Mouse (Mus musculus) forebrain, embryonic 11.5 days (tissue): ENCODE results near the gene Mcm3ap. TPM values are rescaled to one million over a fixed set of nuclear protein-coding genes. Genes with fewer than 3 reads are reported as not detected.

Source experiments
- ATAC-seq: fragments of 200-750 bp; cut with Nextera tagmentation; replicated peaks from 2 replicates; pipeline ENCODE4 v1.8.0; 2017; ENCODE audit warnings: moderate TSS enrichment; ENCODE audit not compliant: low FRiP score
- DNase-seq: peaks from one replicate; pipeline ENCODE4 v3.0.0-alpha.2; 2017; ENCODE audit warnings: low spot score
- H3K27ac ChIP-seq: fragments of 300-500 bp; sonication (generic); 2 replicates; pipeline ENCODE4 v1.5.1; 2014; ENCODE audit warnings: low read depth, low read length
- H3K27me3 ChIP-seq: fragments of 300-500 bp; sonication (generic); 2 replicates; pipeline ENCODE4 v1.6.1; 2014; ENCODE audit warnings: mild to moderate bottlenecking, low read length, mixed read lengths; ENCODE audit not compliant: control insufficient read depth, insufficient read depth
- H3K36me3 ChIP-seq: fragments of 300-500 bp; sonication (generic); 2 replicates; pipeline ENCODE4 v1.6.1; 2014; ENCODE audit warnings: mild to moderate bottlenecking, low read length, moderate library complexity, mixed read lengths; ENCODE audit not compliant: control insufficient read depth, insufficient read depth
- H3K4me1 ChIP-seq: fragments of 300-500 bp; sonication (generic); replicated peaks from 2 replicates; pipeline ENCODE4 v1.6.1; 2014; ENCODE audit warnings: low read length, mixed read lengths; ENCODE audit not compliant: control insufficient read depth, insufficient read depth
- H3K4me2 ChIP-seq: fragments of 300-500 bp; sonication (generic); 2 replicates; pipeline ENCODE4 v1.6.1; 2014; ENCODE audit warnings: low read depth, mild to moderate bottlenecking, low read length, moderate library complexity, mixed read lengths; ENCODE audit not compliant: severe bottlenecking
- H3K4me3 ChIP-seq: fragments of 300-500 bp; sonication (generic); 2 replicates; pipeline ENCODE4 v1.5.1; 2014; ENCODE audit warnings: low read depth, low read length
- H3K9ac ChIP-seq: fragments of 300-500 bp; sonication (generic); 2 replicates; pipeline ENCODE4 v1.6.1; 2014; ENCODE audit warnings: low read length
- H3K9me3 ChIP-seq: fragments of 300-500 bp; sonication (generic); 2 replicates; pipeline ENCODE4 v1.6.1; 2016; ENCODE audit warnings: low read length, mixed read lengths; ENCODE audit not compliant: control insufficient read depth
- WGBS: fragments of 180-500 bp; shearing (Covaris S2); extraction: QIAGEN DNeasy Blood & Tissue Kit; methylation state at CpG from one replicate; pipeline ENCODE4 v1.1.7; 2014; 5-methylcytosine and 5-hydroxymethylcytosine counted together
- polyA plus RNA-seq: library from polyadenylated mRNA; unstranded; fragments of >200 nt; fragmentation: Nextera tagmentation; extraction: Ambion mirVana; gene quantifications from 2 replicates; pipeline ENCODE4 v1.2.1, GENCODE M21; 2014

Mcm3ap gene
- polyA plus RNA-seq, 1 experiment from 2014 or later = 92.8 TPM

DNA sequence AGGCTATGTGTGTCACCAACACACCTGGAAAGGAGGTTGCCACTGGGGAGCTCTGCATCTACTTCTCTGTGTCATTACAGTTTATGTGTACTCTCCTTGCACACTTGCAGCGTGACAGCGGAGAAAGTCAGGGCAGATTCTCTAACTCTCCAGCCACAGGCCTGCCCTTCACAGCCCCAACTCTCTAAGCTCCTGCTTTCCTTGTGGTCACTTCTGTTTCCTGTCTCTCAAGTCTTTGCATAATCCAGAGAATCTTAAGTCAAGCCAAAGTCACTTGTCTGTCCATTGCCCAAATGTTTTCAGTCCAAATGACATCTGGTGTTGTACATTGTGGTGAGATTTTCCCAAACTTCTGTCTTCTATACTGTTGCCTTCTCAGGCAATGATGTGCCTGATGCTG is 17.6 kb downstream of the Mcm3ap start:
- DNase-seq (no peak), ATAC-seq (no peak)
- Histone ChIP-seq H3K9me3 (no peaks in the 10 kb centered on the region), H3K36me3 (peaks cover 22% of the 10 kb centered on the region), H3K4me1 (no peaks in the 10 kb centered on the region), H3K27ac (no peak overlapping the region), H3K4me3 (no peak overlapping the region), H3K4me2 (no peak overlapping the region), H3K27me3 (no peaks in the 10 kb centered on the region), H3K9ac (no peak overlapping the region)
- WGBS = 100% methylated on average over 2 of the region's 2 CpGs

DNA sequence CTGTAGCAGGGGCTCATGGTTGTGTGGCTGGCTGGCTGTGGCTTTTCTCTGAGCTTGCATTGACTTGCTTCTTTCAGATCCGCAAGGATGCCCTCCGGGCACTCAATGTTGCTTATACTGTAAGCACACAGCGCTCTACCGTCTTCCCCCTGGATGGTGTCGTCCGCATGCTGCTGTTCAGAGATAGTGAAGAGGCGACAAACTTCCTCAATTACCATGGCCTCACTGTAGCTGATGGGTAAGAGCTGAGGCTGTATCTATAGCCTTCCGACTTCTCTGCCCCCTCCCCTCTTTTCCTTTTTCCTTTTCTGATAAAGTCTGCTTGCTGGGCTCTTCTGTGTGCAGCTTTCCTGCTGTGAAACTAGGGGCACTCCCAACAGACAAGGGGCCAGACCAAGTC is 19.5 kb downstream of the Mcm3ap start:
- DNase-seq (no peak), ATAC-seq (no peak)
- 95% methylated on average over 8 of the region's 8 CpGs for WGBS
- Histone ChIP-seq H3K36me3 (peaks cover 15% of the 10 kb centered on the region), H3K27me3 (no peaks in the 10 kb centered on the region), H3K9ac (no peak overlapping the region), H3K9me3 (no peaks in the 10 kb centered on the region), H3K27ac (no peak overlapping the region), H3K4me2 (no peak overlapping the region), H3K4me3 (no peak overlapping the region), H3K4me1 (no peaks in the 10 kb centered on the region)

DNA sequence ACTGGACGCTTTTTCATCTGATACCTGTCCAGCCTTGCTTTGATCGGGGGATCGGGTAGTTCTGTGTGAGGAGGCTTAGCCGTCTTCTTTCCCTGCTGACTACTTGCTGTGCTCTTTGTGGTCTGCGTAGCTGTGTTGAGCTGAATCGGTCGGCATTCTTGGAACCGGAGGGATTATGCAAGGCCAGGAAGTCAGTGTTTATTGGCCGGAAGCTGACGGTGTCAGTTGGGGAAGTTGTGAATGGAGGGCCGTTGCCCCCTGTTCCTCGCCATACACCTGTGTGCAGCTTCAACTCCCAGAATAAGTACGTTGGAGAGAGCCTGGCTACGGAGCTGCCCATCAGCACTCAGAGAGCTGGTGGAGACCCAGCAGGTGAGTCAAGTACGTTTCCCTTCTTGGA is 20.5 kb downstream of the Mcm3ap start:
- H3K4me1 ChIP-seq = no peaks in the 10 kb centered on the region
- no peak overlapping the region for H3K9ac ChIP-seq
- no peaks in the 10 kb centered on the region for H3K27me3 ChIP-seq
- no peak overlapping the region for H3K27ac ChIP-seq
- ATAC-seq (no peak), DNase-seq (no peak)
- H3K9me3 ChIP-seq = no peaks in the 10 kb centered on the region
- H3K4me3 ChIP-seq = no peak overlapping the region
- peaks cover 14% of the 10 kb centered on the region for H3K36me3 ChIP-seq
- no peak overlapping the region for H3K4me2 ChIP-seq
- 96% methylated on average over 15 of the region's 15 CpGs for WGBS

GRCm38 (mm10) chr10:76493527-76493926 is 24.8 kb downstream of the Mcm3ap start:
- 80% methylated on average over 1 of the region's 1 CpGs for WGBS
- Histone ChIP-seq H3K36me3 (peaks cover 8% of the 10 kb centered on the region), H3K9me3 (no peaks in the 10 kb centered on the region), H3K4me3 (no peak overlapping the region), H3K9ac (no peak overlapping the region), H3K4me1 (no peaks in the 10 kb centered on the region), H3K27me3 (no peaks in the 10 kb centered on the region), H3K4me2 (no peak overlapping the region), H3K27ac (no peak overlapping the region)
- ATAC-seq (no peak), DNase-seq (no peak)

GRCm38 (mm10) chr10:76495501-76495900 is 26.8 kb downstream of the Mcm3ap start:
- Histone ChIP-seq H3K27me3 (no peaks in the 10 kb centered on the region), H3K36me3 (peaks cover 4% of the 10 kb centered on the region; the same call in 1 of the 2 replicates), H3K9me3 (no peaks in the 10 kb centered on the region), H3K4me2 (no peak overlapping the region), H3K27ac (no peak overlapping the region), H3K4me3 (no peak overlapping the region), H3K4me1 (no peaks in the 10 kb centered on the region), H3K9ac (no peak overlapping the region)
- no peak for DNase-seq
- 94% methylated on average over 6 of the region's 6 CpGs for WGBS
- no peak for ATAC-seq

DNA sequence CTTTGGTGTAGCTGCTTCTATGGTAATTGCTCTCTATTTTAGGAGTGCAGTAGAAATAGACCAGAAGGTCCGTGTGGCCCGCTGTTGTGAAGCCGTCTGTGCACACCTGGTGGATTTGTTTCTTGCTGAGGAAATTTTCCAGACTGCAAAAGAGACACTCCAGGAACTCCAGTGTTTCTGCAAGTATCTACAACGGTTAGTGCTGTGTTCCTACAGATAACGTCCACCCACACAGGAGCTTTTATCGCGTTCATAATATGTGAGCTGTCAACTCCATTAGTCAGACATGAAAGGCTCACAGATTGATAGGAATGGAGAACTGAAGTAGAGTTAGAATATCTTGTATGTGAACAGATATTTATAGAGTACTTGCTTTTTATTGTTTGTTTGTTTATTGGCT is 27.6 kb downstream of the Mcm3ap start:
- Histone ChIP-seq H3K9me3 (no peaks in the 10 kb centered on the region), H3K9ac (no peak overlapping the region), H3K27me3 (no peaks in the 10 kb centered on the region), H3K4me3 (no peak overlapping the region), H3K4me2 (no peak overlapping the region), H3K4me1 (no peaks in the 10 kb centered on the region), H3K27ac (no peak overlapping the region), H3K36me3 (peaks cover 2% of the 10 kb centered on the region; the same call in 1 of the 2 replicates)
- DNase-seq (no peak), ATAC-seq (no peak)
- 94% methylated on average over 7 of the region's 7 CpGs for WGBS

DNA sequence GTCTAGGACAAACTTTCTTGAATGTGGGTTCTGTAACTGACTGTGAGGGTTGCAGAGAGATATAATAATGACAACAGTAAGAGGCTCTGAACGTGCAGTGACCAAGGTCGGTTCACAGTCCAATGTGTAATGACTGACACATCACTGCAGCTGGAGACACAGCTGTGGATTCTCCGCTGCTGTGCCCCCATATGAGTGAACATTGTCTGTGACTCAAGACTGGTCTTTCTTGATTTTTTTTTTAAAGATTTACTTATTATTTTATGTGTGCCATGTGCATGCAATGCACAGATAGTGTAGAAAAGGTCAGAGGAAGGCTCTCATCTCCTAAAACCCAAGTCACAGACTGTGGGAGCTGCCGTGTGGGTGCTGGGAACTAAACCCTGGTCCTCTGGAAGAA is 28.8 kb downstream of the Mcm3ap start:
- no peak overlapping the region for H3K9ac ChIP-seq
- no peaks in the 10 kb centered on the region for H3K4me1 ChIP-seq
- DNase-seq (no peak), ATAC-seq (no peak)
- no peaks in the 10 kb centered on the region for H3K27me3 ChIP-seq
- H3K4me3 ChIP-seq = no peak overlapping the region
- H3K36me3 ChIP-seq = peaks cover 2% of the 10 kb centered on the region; the same call in 1 of the 2 replicates
- no peak overlapping the region for H3K4me2 ChIP-seq
- 94% methylated on average over 4 of the region's 4 CpGs for WGBS
- H3K9me3 ChIP-seq = no peaks in the 10 kb centered on the region
- no peak overlapping the region for H3K27ac ChIP-seq

DNA sequence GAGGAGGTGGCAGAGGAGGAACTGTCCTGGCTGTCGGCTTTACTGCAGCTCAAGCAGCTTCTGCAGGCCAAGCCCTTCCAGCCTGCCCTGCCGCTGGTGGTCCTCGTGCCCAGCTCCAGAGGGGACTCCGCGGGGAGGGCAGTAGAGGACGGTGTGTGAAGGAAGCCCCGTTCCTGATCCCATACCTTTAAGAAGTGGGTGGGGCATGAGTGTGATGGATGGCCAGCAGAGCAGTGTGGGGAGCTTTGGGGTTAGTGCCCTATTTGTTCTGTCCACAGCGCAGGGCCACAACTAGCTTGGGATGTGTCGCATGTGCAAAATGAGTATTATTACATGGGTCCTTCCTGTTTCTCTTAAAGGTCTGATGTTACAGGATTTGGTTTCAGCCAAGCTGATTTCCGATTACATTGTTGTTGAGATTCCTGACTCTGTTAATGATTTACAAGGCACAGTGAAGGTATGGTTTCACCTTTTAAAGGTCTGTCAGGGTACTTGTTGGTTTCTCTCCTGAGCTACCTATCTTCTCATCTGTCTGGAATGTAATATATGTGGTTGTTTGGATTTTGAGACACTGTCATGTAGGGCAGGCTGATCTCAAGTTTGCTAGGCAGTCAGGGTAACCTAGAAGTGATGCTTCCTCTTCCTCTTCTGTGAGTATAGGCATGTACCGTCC is 35.7 kb downstream of the Mcm3ap start:
- Histone ChIP-seq H3K27me3 (no peaks in the 10 kb centered on the region), H3K4me1 (no peaks in the 10 kb centered on the region), H3K4me2 (no peak overlapping the region), H3K27ac (no peak overlapping the region), H3K36me3 (peaks cover 2% of the 10 kb centered on the region; the same call in 1 of the 2 replicates), H3K9ac (no peak overlapping the region), H3K4me3 (no peak overlapping the region), H3K9me3 (no peaks in the 10 kb centered on the region)
- ATAC-seq (no peak), DNase-seq (no peak)
- 91% methylated on average over 11 of the region's 11 CpGs for WGBS

GRCm38 (mm10) chr10:76505865-76506264 is 37.1 kb downstream of the Mcm3ap start:
- ATAC-seq (no peak), DNase-seq (no peak)
- Histone ChIP-seq H3K36me3 (peaks cover 2% of the 10 kb centered on the region; the same call in 1 of the 2 replicates), H3K27ac (no peak overlapping the region), H3K4me2 (no peak overlapping the region), H3K9ac (no peak overlapping the region), H3K27me3 (no peaks in the 10 kb centered on the region), H3K4me3 (no peak overlapping the region), H3K4me1 (no peaks in the 10 kb centered on the region), H3K9me3 (no peaks in the 10 kb centered on the region)
- WGBS = 95% methylated on average over 7 of the region's 7 CpGs
